Mouse (Mus musculus): Measurements from ENCODE around the gene Rnf157.

Rnf157 gene

DNA sequence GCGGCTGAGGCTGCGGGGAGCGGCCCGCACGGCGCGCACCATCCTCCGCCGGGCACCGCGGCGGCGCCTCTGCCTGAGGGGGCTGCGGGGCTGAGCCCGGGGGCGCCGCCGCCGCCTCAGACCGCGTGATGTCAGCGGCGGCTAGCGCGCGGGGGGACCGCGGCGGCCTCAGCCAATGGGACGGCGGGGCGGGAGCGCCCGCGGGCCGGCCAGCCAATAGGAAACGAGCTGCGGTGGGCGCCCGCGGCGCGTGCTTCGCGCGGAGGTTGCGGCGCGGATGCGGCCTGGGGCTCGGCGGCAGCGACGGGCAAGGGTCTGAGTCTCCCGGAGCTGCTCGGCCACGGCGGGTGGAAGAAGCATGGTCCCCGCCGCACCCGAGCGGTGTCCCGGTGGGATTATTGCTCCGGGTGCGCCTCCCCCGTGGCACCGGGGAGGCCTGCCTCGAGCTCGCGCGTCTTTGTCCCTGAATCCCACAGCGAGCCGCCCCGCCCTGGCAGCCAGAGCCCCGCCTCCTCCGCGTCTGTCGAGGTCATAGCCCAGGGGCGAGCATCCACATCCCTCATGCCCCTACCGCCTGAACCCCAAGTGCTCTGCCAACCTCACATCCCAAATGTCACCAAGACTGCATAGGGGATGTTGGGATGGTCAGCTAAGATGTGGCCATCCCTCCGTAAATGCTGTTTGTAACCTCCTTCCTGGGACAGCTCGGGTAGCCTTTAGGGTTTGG is at the start of gene Rnf157:
Rnf157 (minus strand) TSS at position 129 of the 727 bp plus-strand sequence.
- peak; percentile 68 to 87 for DNase-seq

DNA sequence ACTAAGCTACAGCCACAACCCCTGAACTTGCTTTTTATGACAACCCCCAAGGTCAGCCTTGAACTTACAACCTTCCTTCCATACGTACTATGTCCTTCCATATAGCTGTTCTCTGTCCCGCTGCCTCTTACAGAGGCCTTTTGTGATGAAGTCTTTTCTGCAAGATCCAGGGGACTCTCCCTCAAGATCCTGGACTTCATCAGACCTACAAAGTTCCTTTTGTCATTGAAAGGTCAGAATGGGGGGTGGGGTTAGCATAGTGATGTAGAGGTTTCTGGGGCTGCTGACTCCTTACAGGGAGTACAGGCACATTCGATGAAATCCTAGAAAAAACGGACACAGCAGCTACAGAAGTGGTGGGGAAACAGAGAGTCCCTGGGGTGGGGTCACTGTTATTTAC is 47.0 kb upstream of the Rnf157 start:
- no peak for DNase-seq

DNA sequence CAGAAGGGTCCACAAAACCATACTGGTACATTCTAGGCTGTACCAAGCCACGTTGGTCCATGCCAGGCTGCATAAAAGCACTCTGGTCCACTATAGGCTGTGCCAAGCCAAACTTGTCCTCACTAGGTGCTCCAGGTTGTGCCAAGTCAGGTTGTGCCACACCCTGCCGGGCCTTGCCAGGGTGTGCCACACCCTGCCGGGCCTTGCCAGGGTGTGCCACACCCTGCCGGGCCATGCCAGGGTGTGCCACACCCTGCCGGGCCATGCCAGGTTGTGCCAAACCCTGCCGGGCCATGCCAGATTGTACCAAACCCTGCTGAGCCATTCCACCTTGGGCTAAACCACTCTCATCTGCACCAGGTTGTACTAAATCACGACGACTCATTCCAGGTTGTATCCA is 43.4 kb upstream of the Rnf157 start:
- DNase-seq = no peak

DNA sequence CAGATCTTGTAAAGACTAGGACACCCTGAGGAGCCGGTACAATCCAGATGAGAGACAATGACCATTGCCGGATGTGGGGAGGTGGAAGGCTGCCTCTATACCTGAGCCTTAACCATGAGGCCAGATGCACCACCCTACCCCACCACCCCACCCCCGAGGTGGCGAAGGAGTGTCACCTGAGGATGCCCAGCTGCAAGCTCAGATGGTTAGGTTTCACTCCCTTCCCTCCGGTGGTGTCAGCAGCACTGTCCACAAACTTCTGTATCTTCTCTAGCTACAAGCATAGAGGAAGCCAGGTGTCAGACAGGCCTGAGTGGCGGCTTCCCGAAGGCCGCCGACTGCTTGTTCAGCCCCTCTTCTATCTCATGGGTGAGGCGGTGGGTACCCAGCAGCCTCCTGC is 41.1 kb upstream of the Rnf157 start:
- no peak for DNase-seq

DNA sequence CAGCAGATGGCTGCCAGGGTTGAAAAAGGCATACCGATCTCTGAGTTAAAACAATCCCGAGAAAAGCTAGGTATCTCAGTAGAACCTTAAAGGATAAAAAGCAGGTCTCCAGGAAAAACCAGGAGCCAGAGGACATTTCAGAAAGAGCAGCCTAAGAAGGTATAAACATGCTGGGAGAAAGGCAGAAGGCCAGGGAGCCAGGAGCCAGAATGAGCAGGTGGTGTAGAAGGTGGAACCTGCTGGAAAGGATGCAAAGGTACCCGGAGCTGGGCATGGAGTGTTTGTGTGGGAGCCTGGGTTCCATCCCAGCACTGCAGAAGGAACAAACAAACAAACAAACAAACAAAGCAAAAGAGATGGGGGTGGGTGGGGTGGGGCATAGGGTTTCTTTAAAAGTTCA is 36.5 kb upstream of the Rnf157 start:
- no peak for DNase-seq

DNA sequence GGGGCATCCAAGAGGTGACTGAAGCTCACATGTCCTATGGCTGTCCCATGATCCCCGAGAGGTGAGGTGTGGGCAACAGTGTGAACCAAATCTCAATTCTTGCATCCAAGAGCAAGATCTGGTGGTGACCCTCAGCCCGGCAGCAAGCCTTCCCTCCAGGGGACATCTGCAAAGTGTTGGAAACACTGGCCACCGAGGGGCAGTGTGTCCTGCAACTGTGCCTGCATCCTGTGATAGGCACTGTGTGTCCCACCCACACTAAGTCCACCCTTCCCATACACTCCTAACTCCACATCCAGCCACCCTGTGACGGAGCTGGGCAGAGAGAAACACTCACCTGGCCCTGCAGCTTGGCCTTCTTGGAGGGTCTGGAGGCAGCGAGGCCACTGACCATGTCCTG is 35.0 kb upstream of the Rnf157 start:
- DNase-seq = no peak

DNA sequence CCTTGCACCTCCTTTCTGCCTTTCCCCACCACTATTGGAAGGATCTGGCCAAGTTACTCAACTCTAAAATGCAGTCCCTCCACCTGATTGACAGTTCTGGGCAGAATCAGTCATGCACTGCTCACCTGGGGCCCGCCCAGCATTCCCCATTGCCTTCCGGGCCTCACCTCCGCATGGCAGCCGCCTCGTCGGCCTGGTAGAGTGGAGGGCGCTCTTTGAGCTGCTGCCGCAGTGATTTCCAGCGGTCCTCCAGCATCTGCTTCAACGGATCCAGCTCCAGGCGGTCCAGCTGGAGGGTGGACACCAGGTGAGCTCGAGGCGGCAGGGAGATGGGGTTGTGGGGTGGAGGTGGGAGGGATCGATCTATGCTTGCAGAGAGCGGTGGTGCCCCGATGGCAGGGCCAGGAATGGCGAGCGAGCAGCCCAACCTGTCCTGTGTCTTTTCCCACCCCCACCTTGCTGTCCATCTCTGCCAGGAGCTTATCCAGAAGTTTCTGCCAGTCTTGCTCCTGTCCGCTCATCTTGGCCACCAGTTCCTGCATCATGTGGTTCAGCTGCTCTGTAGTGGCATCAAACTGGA is 33.6 kb upstream of the Rnf157 start:
- no peak for DNase-seq

DNA sequence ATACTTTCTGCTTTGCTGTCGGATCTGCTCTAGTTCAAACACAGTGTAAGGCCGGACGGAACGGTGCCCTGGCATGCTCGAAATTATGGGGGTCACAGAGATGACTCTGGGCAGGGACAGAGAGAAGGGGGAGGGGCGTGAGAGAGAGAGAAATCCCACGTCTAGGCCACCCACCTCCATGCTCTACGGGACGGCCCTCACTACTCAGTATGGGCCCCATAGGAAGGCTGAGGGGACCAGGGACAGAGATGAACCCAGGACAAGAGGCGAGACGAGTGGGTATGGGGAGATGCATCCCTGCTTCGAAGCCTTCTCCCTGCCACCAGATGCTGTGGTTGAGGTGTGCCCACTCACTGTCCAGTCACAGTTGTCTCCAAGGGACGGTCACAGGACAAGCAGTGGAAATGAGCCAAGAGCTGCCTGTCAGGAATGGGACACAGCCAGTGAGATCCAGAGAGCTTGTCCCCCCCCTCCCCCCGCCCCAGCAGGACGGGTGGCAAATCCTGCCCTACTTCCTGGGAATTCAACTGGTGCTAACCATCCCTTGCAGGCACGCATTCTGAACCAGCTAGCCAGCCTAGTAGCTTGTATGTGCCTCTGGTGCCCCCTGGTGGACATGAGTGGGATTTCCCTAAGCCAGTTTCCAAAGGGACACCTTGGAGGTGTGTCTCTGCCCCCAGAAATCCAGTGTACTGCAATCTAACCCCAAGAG is 32.9 kb upstream of the Rnf157 start:
- peak; percentile 92 to 97 for DNase-seq

DNA sequence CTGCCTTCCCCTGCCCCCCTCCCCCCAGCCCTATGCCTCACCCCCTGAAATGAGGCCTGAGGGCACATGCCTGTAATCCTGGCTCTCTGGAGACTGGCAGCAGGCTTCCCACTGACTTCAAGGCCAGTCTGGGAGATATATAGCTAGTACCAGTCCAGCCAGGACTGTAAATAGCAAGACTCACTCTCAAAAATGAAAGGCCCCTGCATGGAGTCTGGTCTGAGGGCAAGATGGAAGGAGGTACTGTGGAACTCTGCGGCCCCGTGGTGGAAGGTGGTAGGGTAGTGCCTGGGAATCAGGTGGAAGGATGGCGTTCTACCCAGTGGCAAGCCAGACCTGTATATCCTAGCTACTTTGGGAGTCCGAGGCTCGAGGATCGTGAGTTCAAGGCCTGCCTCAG is 31.1 kb upstream of the Rnf157 start:
- DNase-seq = no peak

DNA sequence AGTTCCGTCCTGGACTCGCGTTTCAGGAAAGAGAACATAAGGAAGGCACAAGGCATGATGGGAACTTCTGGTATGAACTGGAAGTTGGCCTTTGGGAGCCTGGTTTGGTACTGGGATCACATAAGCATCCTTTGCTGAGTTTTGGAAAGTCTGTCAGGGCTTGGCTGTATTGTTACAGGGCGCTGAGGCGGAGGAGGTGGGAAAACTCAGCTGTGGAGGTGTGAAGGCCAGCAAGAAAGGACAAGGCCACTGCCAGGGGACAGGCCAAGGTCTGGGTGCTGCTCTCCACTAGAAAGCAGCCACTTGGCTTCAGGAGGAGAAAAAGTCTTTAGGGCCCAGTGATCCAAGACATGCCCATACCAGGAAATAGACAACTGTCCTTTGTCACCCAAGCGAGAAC is 30.5 kb upstream of the Rnf157 start:
- no peak for DNase-seq

DNA sequence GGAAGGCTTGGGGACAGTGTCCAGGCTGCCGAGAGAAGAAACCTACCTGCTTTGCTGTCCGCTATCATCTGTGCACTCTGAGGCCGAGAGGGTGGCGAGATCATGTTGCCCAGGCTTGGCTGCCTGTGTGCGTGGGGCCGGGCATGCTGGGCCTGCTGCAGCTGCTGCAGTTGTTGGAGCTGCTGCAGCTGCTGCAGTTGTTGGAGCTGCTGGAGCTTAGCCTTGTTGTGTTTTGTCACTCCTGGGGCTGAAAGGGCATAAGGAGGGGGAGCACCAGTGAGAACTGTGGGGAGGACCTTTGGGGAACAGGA is 30.0 kb upstream of the Rnf157 start:
- no peak for DNase-seq

DNA sequence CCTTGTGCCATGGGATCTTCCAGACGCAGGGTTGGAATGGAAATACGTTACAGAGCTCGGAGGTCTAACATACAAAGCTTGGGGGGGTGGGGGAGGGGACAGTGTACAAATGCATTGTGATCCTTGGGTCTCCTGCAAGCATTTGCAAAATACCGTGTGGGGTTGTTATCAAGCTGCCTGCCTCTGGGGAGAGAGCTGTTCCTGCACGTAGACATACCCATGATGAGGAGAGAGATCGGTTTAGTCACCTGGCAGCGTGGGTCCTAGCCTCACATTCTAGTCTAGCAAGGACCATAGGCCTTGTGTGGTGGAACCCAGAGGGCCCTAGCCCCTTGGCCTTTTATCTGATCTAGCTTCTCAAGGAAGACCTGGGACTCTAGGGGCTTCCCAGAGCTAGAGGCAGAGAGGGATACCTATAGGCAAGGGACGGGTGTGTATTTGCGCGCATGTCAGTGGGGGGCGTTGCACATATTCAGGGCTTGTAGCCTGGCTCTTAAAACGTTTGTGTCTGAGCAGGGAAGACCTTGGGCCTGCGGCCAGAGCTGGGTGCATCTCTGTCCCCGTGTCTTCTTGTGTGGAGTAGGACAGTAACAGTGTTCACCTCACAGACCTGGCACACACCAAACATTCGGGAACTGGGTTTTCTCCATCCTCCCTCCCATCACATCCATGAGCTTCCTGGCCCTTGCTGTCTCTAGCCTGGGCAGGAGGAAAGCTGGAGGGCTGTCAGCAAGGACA is 29.5 kb upstream of the Rnf157 start:
- no peak for DNase-seq

DNA sequence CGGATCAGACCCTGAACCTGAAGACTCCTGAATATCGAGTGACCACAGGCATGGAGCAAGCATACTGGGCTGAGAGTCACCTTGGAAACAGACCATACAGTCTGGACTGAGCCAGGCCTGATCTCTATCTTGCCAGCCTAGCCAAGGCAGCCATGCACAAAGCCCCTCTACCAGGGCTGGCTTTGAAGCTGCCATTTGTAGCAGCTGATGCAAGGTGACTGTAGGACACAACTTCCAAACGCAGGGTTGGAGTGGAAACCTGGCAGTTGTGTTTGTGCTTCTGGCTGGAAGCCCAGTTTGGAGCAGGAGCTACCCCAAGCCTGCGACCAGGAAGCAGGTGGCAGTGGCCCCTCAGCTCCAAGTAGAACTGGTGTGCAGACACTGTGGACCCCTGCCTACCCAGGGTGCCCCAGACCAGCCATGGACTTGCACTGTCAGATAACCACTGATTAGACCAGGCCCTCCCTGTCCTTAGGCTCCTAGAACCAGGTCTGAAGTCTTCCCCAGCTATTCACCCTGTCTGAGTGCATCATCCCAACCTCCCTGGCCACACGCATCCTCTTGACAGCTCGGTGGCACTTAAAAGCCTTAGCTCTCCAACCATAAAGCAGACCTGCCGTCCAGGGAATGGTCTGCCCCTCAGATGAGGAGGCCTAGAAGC is 27.7 kb upstream of the Rnf157 start:
- DNase-seq = peak in 1 of 2 experiments; percentile 56

DNA sequence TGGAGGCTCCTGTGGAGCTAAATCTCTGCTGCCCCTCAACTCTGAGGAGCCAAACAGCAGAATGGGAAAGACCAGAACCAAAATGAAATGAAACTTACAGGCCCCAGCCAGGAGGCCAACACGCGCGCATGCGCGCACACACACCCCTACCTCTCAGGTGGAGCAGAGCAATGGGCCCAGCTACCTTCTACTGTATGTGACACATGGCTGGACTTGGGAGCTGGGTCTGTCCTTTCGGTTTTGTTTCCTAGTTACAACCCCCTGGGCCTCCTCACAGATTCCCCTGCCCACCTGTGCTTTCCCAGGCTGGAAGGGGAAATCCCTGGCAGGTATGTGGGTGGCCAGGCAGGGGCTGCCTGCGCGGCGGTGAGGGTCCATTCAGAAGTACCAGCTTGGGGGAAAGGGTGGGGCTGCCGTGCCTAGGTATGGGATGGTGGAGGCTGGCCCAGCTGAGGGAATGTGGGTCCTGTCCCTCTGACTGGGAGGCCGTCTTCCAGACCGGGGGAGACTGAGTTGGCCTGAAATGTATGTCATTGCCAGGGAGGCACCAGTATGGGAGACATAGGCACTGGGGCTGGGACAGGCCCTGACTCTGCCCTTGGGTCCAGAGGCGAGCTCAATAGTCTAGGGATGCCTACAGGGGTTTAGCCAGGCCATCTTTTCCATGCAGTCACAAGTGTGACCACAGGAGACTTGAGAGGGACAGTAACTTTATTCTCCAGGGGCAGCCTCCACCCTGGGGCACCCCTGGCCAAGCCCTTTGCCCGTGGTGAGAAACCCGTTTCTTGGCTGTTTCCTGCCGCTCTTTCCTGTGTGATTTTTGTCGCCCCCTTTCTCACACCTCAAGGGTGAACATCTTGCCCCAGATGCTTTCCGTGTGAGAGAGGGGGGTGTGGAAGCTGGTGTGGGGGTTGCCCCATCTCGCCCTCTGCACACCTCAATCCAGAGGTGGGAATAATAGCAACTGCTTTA is 26.7 kb upstream of the Rnf157 start:
- DNase-seq = no peak

DNA sequence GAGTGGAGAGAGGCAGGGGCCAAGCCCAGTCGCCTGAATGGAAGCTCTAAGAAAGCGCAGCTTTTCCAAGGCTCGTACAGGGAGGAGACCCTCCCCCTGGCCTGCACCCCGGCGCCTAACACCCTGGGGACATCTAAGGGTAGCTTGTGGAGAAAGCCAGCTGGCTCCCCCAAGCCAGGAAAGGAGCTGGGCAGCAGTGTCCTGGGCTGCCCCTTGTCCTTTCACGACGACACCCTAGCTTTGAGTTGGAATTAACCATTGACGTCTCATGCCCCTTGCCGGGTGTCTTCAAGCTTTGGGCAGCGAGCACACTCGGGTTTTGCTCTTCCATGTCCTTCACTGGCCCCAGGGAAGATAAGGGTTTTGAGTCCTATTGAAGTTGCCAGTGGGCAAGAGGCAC is 24.7 kb upstream of the Rnf157 start:
- DNase-seq = no peak

DNA sequence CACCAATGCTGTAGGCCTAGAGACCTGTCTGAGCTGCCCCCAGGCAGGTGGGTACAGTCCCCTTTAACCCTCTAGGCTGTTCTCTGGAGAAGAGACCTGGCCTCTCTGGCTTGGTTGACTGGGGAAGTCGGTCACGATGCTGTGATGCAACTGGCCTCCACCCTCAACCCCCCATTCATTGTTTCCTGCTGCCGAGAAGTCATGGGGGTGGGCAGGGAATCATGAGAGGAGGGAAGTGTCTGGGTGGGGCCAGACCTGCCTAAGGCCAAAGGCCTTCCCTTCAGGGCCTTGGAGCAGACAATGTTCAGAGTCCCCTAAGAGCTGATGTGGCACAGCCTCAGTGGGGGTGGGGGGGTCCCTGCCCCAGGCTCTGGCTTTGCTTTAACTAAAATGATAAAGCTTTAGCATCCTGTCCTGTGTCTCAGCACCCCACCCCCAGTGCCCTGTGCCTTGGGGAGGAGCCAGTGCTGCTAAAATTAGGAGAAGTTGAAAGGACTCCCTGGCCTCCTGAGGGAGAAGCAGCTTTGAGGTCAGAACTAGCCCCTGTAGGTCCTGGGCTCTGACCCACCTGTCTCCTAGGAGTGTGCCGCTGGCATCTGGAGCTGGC is 24.0 kb upstream of the Rnf157 start:
- DNase-seq = peak; percentile 60 to 74

DNA sequence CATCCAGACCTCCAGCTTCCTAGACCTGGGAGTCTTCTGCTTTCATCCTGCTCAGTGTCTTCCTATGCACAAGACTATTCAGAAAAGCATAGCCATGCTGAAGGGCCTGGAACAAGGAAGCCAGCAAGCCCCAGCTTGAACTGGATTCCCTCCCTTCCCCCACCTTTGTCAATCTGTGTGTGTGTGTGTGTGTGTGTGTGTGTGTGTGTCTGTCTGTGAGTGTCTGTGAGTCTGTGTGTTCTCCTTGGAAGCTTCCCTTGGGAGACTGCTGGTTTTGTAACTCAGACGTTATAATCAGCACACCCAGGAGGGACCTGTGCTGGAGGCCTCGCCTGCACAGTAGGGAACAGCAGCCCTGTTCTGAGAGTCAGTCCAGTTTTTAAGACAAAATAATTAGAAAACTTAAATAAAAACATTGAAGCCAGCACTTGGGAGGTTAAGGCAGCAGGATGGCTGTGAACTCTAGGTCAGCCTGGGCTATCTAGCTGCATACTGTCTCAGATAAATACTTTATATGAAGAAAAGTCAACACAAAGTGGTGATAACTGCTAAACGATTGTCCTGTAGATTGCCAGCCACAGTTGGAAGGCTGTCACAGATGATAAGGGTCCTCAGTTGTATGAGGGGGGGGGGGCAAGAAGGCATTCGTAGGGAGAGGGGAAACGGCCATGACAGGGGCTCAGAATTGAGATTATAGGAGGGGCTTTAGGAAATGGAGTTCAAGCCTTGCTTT is 23.3 kb upstream of the Rnf157 start:
- DNase-seq = no peak

DNA sequence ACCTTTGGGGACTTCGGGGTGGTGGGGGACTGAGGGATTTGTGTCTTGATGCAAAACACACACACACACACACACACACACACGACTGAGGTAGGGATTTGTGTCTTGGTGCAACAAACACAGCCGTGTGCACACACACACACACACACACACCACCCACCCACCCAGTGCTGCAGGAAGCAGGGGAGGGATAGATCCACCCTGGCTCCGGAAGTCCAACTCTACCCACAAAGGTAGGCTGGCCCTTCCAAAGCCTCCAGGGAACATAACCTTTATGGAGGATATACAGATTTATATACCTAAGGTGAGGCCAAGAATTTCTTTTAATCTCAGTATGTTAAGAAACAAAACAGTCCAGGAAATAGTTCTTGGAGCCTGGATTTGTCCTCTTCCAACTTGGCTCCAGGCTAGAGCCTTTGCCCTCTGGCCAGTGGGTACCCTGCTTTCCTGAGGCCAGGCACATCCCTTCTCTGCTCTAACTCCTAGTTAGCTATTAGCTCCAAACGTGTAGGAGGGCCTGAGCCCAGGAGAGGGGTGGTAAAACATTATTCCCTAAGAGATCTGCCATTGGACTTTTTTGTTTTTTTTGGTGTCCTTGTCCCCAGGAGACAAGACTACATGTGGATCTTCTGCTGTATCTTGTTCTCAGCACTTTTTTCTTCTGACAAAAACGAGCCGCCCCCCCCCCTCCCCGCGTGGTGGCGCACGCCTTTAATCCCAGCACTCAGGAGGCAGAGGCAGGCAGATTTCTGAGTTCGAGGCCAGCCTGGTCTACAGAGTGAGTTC is 22.3 kb upstream of the Rnf157 start:
- DNase-seq = peak; percentile 72 to 83

DNA sequence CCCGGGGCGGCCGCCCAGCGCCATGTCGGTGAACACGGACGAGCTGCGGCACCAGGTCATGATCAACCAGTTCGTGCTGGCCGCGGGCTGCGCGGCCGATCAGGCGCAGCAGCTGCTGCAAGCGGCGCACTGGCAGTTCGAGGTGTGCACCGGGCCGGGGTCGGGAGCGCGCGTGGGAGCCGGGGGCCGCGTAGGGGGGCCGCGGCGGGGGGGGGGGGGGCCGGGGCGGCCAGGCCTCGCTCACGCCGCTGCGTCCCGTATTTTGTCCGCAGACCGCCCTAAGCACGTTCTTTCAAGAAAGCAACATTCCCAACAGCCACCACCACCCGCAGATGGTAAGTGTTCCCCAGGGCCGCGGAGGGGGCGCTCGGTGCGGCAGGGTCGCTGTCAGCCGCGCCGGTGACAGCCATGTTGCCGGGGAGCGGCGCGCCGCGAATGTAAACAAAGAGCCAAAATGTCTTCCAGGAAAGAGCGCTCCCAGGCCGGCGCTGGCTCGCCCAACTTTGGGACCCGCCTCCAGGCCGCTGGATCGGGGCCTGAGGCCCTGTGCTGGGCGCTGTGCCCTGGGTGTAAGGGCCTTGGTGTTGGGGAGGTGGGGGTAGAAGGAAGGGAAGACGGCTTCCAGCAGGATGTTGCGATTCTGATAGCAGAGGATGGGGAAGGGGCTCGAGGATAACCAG is 21.6 kb upstream of the Rnf157 start:
- peak; percentile 62 to 79 for DNase-seq
